Mouse (Mus musculus) bone marrow macrophage, adult 2 months (primary cell): ENCODE data around the gene Cfl2.

ENCODE experiments used
- CTCF ChIP-seq: IDR thresholded peaks from 2 replicates; pipeline ENCODE4 v1.5.1; 2012; ENCODE audit warnings: low read depth, mild to moderate bottlenecking, low read length, moderate library complexity
- POLR2A ChIP-seq: IDR thresholded peaks from 2 replicates; pipeline ENCODE4 v1.6.1; 2012; ENCODE audit warnings: mild to moderate bottlenecking, low read depth, low read length, borderline replicate concordance

- TF ChIP-seq CTCF: no peak
- no peak for TF ChIP-seq POLR2A
Observed at GRCm38 (mm10) chr12:54879211-54879610, 16.5 kb upstream of the Cfl2 start.
